In genomic region chr5:133898025-133898598, GRCm38 (mm10) we compare ENCODE assay signal across 7 mouse cellular contexts.
DNase-seq lines count a peak whose midpoint lies in the region; ATAC-seq and TF ChIP-seq lines count a peak whose summit lies in the region.

No protein-coding gene starts in this region.

- DNase-seq in layer of hippocampus, adult 2 months (ENCODE audit: low spot score in 2 of 2), result peak; percentile 23 to 34
- DNase-seq in layer of hippocampus, postnatal 25 days (ENCODE audit: extremely low spot score in 1 of 2, low spot score in 1 of 2), result no peak
- DNase-seq in ES-CJ7 (ENCODE audit: low read depth, low spot score) (peak; percentile 58), NIH3T3 (ENCODE audit: low read depth) (peak; percentile 36)
- DNase-seq in yolk sac, embryonic 10.5 days (ENCODE audit: low spot score), result peak; percentile 5
- DNase-seq in thymus, adult 2 months, result no peak

- H3K9me3 ChIP-seq in forebrain, embryonic 12.5 days, result 0 out of 2 replicates have a peak, but pooled peaks cover 7% of the 10 kb centered on the region

- H3K27me3 ChIP-seq in forebrain, embryonic 12.5 days, result no peaks in the 10 kb centered on the region; the same call in 1 of the 2 replicates
- no peaks in the 10 kb centered on the region for H3K27me3 ChIP-seq in thymus, adult 2 months (ENCODE audit: control insufficient read depth, insufficient read depth, low read length)

- no peak overlapping the region for H3K27ac ChIP-seq in layer of hippocampus, adult 2 months
- H3K27ac ChIP-seq in forebrain, embryonic 12.5 days, result no peak overlapping the region
- H3K27ac ChIP-seq in thymus, adult 2 months (ENCODE audit: control insufficient read depth, insufficient read depth, low read length), result no peak overlapping the region

- H3K4me1 ChIP-seq in forebrain, embryonic 12.5 days, result 0 out of 2 replicates have a peak, but pooled peaks cover 8% of the 10 kb centered on the region
- H3K4me1 ChIP-seq in thymus, adult 2 months (replicated peaks; ENCODE audit: control insufficient read depth, insufficient read depth, low read length), result no peaks in the 10 kb centered on the region

- no peaks in the 10 kb centered on the region for H3K36me3 ChIP-seq in forebrain, embryonic 12.5 days (replicated peaks)
- H3K36me3 ChIP-seq in thymus, adult 2 months (ENCODE audit: control insufficient read depth, insufficient read depth, low read length), result no peaks in the 10 kb centered on the region

- no peak overlapping the region for H3K4me2 ChIP-seq in forebrain, embryonic 12.5 days

- H3K4me3 ChIP-seq in layer of hippocampus, adult 2 months, result no peak overlapping the region
- no peak overlapping the region for H3K4me3 ChIP-seq in forebrain, embryonic 12.5 days (replicated peaks)
- H3K4me3 ChIP-seq in thymus, adult 2 months (ENCODE audit: control insufficient read depth, insufficient read depth, low read length), result no peak overlapping the region

- peak; percentile 87 for TF ChIP-seq CTCF in layer of hippocampus, adult 2 months (conservative IDR thresholded peaks at IDR 0.05)
- TF ChIP-seq CTCF in thymus, adult 2 months (IDR thresholded peaks at IDR 0.05; ENCODE audit: borderline replicate concordance, control insufficient read depth, extremely low read depth, insufficient read depth, low read length, poor library complexity), result no peak

- no peak for TF ChIP-seq POLR2A in thymus, adult 2 months (IDR thresholded peaks at IDR 0.05; ENCODE audit: control insufficient read depth, extremely low read depth, insufficient read depth, low read length, poor library complexity)

- no peak overlapping the region for H3K9ac ChIP-seq in forebrain, embryonic 12.5 days

- ATAC-seq in forebrain, embryonic 12.5 days (ENCODE audit: low FRiP score), result 0 out of 2 replicates have a peak, but pooled peaks have one; percentile 14

- 80% methylated on average over 4 of the region's 4 CpGs for WGBS in forebrain, embryonic 12.5 days
- WGBS in thymus, adult 2 months, result 78% methylated on average over 4 of the region's 4 CpGs

Comparison
In these comparisons a context has a peak if more than half of its experiments do, and no peak if none do; other contexts are left out.
1. DNase-seq: peak in layer of hippocampus, adult 2 months (2 of 2), ES-CJ7 (single experiment), NIH3T3 (single experiment) and yolk sac, embryonic 10.5 days (single experiment); none in layer of hippocampus, postnatal 25 days (0 of 2) and thymus, adult 2 months (single experiment).